Mouse (Mus musculus) forebrain, embryonic 12.5 days (tissue): Measurements from ENCODE around the gene Gm21987. TPM values are rescaled to one million over a fixed set of nuclear protein-coding genes. Genes with fewer than 3 reads are reported as not detected.

Experiments used
- ATAC-seq: fragments of 200-750 bp; cut with Nextera tagmentation; 2 replicates; pipeline ENCODE4 v1.8.0; 2017; ENCODE audit warnings: moderate TSS enrichment; ENCODE audit not compliant: low FRiP score
- H3K27ac ChIP-seq: fragments of 300-500 bp; sonication (generic); 2 replicates; pipeline ENCODE4 v1.5.1; 2016; ENCODE audit warnings: mild to moderate bottlenecking
- H3K27me3 ChIP-seq: fragments of 300-500 bp; sonication (generic); 2 replicates; pipeline ENCODE4 v1.6.1; 2016; ENCODE audit warnings: mild to moderate bottlenecking
- H3K36me3 ChIP-seq: fragments of 300-500 bp; sonication (generic); replicated peaks from 2 replicates; pipeline ENCODE4 v1.6.1; 2016; ENCODE audit warnings: mild to moderate bottlenecking
- H3K4me1 ChIP-seq: fragments of 300-500 bp; sonication (generic); 2 replicates; pipeline ENCODE4 v1.6.1; 2016
- H3K4me2 ChIP-seq: fragments of 300-500 bp; sonication (generic); 2 replicates; pipeline ENCODE4 v1.6.1; 2016; ENCODE audit warnings: mild to moderate bottlenecking, moderate library complexity
- H3K4me3 ChIP-seq: fragments of 300-500 bp; sonication (generic); replicated peaks from 2 replicates; pipeline ENCODE4 v1.5.1; 2016; ENCODE audit warnings: mild to moderate bottlenecking
- H3K9ac ChIP-seq: fragments of 300-500 bp; sonication (generic); 2 replicates; pipeline ENCODE4 v1.6.1; 2016; ENCODE audit warnings: mild to moderate bottlenecking
- H3K9me3 ChIP-seq: fragments of 300-500 bp; sonication (generic); 2 replicates; pipeline ENCODE4 v1.6.1; 2016
- WGBS: fragments of 180-500 bp; shearing (Covaris S2); methylation state at CpG from one replicate; pipeline ENCODE4 v1.1.7; 2016; 5-methylcytosine and 5-hydroxymethylcytosine counted together
- polyA plus RNA-seq: library from polyadenylated mRNA; unstranded; fragments of >200 nt; fragmentation: Nextera tagmentation; extraction: Ambion mirVana; gene quantifications from 2 replicates; pipeline ENCODE4 v1.2.1, GENCODE M21; 2016

Gene Gm21987
- polyA plus RNA-seq, 1 experiment from 2014 or later = not detected

DNA sequence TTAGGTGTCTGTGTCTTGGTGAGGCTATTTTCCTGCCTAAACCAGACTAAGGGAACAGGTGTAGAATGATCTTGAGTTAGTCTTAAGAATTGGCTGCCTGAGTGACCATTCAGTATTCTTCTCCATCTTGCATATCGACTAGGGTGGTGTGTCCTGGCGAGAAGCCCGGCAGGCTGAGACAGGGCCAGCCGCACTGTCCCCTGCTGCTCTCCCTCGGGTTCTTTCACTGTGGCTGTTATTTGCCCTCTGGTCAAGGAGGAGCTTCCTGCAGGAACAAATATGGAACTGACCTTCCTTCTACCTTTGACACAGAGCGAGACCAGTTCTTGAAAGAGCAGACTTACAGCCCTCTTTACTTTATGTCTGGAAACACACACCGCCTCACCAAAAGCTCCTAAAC is 5.2 kb downstream of the Gm21987 start:
- no peak overlapping the region for H3K27ac ChIP-seq
- H3K9ac ChIP-seq = no peak overlapping the region
- H3K9me3 ChIP-seq = no peaks in the 10 kb centered on the region
- H3K4me3 ChIP-seq = no peak overlapping the region
- no peak for ATAC-seq
- H3K4me2 ChIP-seq = no peak overlapping the region
- 85% methylated on average over 7 of the region's 7 CpGs for WGBS
- H3K4me1 ChIP-seq = peaks cover 10% of the 10 kb centered on the region
- peaks cover 38% of the 10 kb centered on the region for H3K36me3 ChIP-seq
- H3K27me3 ChIP-seq = no peaks in the 10 kb centered on the region

- Histone ChIP-seq H3K4me3 (no peak overlapping the region), H3K27me3 (no peaks in the 10 kb centered on the region), H3K4me2 (no peak overlapping the region), H3K36me3 (peaks cover 38% of the 10 kb centered on the region), H3K4me1 (peaks cover 6% of the 10 kb centered on the region), H3K9ac (no peak overlapping the region), H3K27ac (no peak overlapping the region), H3K9me3 (no peaks in the 10 kb centered on the region)
- ATAC-seq = no peak
These were observed 6.0 kb downstream of the Gm21987 start for GRCm38 (mm10) chr16:38352851-38353250.

DNA sequence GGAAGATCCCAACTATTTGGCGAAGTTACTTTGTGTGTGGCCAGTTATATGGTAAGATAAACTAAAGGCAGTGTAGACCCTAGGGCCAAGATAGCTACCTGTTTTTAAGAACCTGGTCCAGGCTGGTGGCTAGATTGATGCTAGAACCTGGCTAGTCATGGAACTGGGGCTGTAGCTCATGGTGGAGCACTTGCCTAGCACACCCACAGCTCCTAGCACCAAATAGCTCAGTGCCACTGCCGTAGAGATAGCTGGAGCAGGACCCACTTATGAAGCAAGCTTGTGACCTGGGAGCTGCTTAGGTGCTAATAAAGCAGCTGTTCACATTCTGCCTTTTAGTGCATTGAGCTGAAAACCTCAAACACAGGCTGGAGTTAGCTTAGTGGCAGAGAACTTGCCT is 6.8 kb downstream of the Gm21987 start:
- H3K27me3 ChIP-seq = no peaks in the 10 kb centered on the region
- 98% methylated on average over 2 of the region's 2 CpGs for WGBS
- no peak for ATAC-seq
- H3K36me3 ChIP-seq = peaks cover 41% of the 10 kb centered on the region
- H3K4me3 ChIP-seq = no peak overlapping the region
- H3K27ac ChIP-seq = no peak overlapping the region
- H3K9ac ChIP-seq = no peak overlapping the region
- H3K4me1 ChIP-seq = no peaks in the 10 kb centered on the region
- H3K9me3 ChIP-seq = no peaks in the 10 kb centered on the region
- no peak overlapping the region for H3K4me2 ChIP-seq

GRCm38 (mm10) chr16:38354185-38354913 is 7.5 kb downstream of the Gm21987 start:
- no peak for ATAC-seq
- Histone ChIP-seq H3K4me2 (no peak overlapping the region), H3K27ac (no peak overlapping the region), H3K27me3 (no peaks in the 10 kb centered on the region), H3K36me3 (peaks cover 35% of the 10 kb centered on the region), H3K4me1 (no peaks in the 10 kb centered on the region), H3K9me3 (no peaks in the 10 kb centered on the region), H3K9ac (no peak overlapping the region), H3K4me3 (no peak overlapping the region)
- 87% methylated on average over 5 of the region's 5 CpGs for WGBS

DNA sequence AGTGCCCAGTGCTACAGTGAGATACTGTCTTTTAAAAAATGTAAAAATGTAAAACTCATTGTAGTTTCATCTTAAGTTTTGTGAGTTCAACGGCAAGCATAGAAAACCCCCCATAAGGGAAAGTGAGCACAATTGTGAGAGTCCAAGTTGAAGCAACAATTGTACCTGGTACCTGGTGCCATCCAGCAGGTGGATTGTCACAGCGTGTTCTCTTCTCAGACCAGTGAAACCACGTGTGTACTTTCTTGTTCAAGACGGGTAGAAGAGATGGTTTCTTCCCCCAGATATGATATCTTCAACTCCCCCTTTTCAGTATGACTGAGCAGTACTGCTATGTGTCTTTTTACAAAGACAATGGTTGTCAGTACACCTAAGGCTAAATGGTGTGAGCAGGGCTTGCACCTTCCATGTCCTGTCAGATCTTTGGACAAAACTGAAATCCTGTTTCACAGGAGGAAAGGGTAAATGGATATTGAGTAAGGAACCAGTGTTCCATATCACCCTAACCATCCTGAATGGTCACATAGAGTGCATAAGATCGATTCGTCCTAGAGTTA is 11.5 kb downstream of the Gm21987 start:
- H3K27me3 ChIP-seq = no peaks in the 10 kb centered on the region
- H3K4me1 ChIP-seq = peaks cover 4% of the 10 kb centered on the region; the same call in 1 of the 2 replicates
- H3K4me2 ChIP-seq = no peak overlapping the region
- H3K36me3 ChIP-seq = 0 out of 2 replicates have a peak, but pooled peaks cover 7% of the 10 kb centered on the region
- H3K9me3 ChIP-seq = no peaks in the 10 kb centered on the region
- H3K4me3 ChIP-seq = no peak overlapping the region
- 91% methylated on average over 6 of the region's 6 CpGs for WGBS
- no peak overlapping the region for H3K9ac ChIP-seq
- H3K27ac ChIP-seq = no peak overlapping the region
- ATAC-seq = no peak

GRCm38 (mm10) chr16:38359241-38359640 is 12.4 kb downstream of the Gm21987 start:
- no peak for ATAC-seq
- Histone ChIP-seq H3K27me3 (no peaks in the 10 kb centered on the region), H3K4me3 (no peak overlapping the region), H3K27ac (no peak overlapping the region), H3K4me1 (peaks cover 4% of the 10 kb centered on the region; the same call in 1 of the 2 replicates), H3K9ac (no peak overlapping the region), H3K4me2 (no peak overlapping the region), H3K9me3 (no peaks in the 10 kb centered on the region), H3K36me3 (0 out of 2 replicates have a peak, but pooled peaks cover 7% of the 10 kb centered on the region)
- 94% methylated on average over 2 of the region's 2 CpGs for WGBS

DNA sequence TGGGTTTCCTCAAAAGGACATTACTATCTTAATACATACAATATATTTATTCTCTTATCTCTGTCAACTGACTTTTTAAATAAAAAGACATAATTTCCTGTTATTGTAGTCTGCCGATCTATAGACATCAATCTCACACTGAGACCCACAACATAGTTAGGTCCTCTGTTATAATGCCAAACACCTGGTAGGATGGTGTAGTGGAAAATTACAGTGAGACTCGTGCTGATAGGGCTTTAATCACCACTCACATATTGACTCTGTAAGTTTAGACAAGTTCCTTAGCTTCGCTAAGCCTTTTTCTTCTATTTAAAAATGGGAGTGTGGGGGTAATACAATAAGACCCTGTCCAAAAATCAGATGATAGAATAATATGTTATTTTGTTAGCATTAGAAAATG is 13.0 kb downstream of the Gm21987 start:
- no peak overlapping the region for H3K27ac ChIP-seq
- H3K9ac ChIP-seq = no peak overlapping the region
- H3K4me3 ChIP-seq = no peak overlapping the region
- peaks cover 4% of the 10 kb centered on the region; the same call in 1 of the 2 replicates for H3K4me1 ChIP-seq
- ATAC-seq = no peak
- 81% methylated on average over 3 of the region's 3 CpGs for WGBS
- no peaks in the 10 kb centered on the region for H3K9me3 ChIP-seq
- 0 out of 2 replicates have a peak, but pooled peaks cover 7% of the 10 kb centered on the region for H3K36me3 ChIP-seq
- H3K27me3 ChIP-seq = no peaks in the 10 kb centered on the region
- H3K4me2 ChIP-seq = no peak overlapping the region

GRCm38 (mm10) chr16:38360317-38360716 is 13.5 kb downstream of the Gm21987 start:
- Histone ChIP-seq H3K4me1 (peaks cover 4% of the 10 kb centered on the region; the same call in 1 of the 2 replicates), H3K27ac (no peak overlapping the region), H3K27me3 (no peaks in the 10 kb centered on the region), H3K4me2 (no peak overlapping the region), H3K9ac (no peak overlapping the region), H3K36me3 (0 out of 2 replicates have a peak, but pooled peaks cover 7% of the 10 kb centered on the region), H3K4me3 (no peak overlapping the region), H3K9me3 (no peaks in the 10 kb centered on the region)
- ATAC-seq = no peak
- 33% methylated on average over 2 of the region's 2 CpGs for WGBS

DNA sequence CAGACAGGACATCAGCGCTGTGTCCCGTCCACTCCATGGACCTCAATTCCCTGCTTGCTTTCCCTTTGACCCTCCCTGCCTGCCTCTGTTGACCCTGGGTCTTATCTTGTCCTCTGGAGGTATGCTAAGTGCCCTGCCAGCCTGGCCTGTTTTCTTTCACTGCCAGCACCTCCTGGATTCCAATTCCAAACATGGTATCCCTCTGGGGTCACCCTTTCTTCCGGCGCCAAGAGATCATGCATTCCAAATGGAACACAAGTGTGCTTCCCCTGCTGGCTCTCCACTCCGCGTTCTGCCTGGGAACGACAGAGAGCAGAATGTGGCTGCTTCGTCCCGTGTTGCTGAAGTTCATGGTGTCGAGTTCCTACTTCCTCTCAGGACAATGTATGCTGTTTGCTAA is 15.1 kb downstream of the Gm21987 start, which contains the start of gene Popdc2:
TSS of gene Popdc2 (plus strand) at position 277 of the 400 bp plus-strand sequence.
- no peak within 1 kb of the TSS for H3K4me2 ChIP-seq
- WGBS = 78% methylated on average over 10 of the region's 10 CpGs
- no peaks in the 10 kb centered on the region for H3K27me3 ChIP-seq
- H3K36me3 ChIP-seq = 0 out of 2 replicates have a peak, but pooled peaks cover 3% of the 10 kb centered on the region
- H3K9me3 ChIP-seq = no peaks in the 10 kb centered on the region
- H3K9ac ChIP-seq = no peak within 1 kb of the TSS
- no peak for ATAC-seq
- no peak within 1 kb of the TSS for H3K4me3 ChIP-seq
- H3K4me1 ChIP-seq = peaks cover 4% of the 10 kb centered on the region; the same call in 1 of the 2 replicates
- H3K27ac ChIP-seq = no peak within 1 kb of the TSS

DNA sequence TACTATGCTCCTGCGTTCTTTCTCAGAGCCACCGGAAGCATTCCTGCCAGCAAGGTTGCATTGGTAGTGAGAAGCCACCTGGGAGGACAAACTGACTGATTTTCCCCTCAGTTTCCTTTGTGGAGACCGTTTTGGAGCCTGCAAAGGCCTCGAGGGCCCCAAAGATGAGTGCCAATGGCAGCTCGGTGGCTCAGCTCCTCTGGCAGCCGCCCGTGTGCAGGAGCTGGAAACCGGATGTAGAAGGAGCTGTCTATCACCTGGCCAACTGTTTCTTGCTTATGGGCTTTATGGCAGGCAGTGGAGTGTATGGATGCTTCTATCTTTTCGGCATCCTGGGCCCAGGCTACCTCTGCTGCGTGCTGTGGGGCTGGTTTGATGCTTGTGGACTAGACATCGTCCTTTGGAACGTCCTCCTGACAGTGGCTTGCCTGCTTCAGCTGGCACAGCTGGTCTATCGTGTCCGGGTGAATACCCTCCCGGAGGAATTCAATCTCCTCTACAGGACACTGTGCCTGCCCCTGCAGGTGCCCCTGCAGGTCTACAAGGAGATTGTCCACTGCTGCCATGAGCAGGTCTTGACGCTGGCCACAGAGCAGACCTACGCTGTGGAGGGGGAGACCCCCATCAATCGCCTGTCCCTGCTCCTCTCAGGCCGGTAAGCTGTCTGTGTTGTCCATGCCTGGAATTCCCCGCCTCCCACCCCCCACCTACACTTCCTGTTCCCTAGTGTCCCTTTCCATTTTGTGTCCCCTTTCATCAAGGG is 15.8 kb downstream of the Gm21987 start:
- no peak for ATAC-seq
- peaks cover 4% of the 10 kb centered on the region; the same call in 1 of the 2 replicates for H3K4me1 ChIP-seq
- H3K4me3 ChIP-seq = no peak overlapping the region
- 83% methylated on average over 20 of the region's 20 CpGs for WGBS
- H3K36me3 ChIP-seq = 0 out of 2 replicates have a peak, but pooled peaks cover 3% of the 10 kb centered on the region
- H3K27ac ChIP-seq = no peak overlapping the region
- H3K9me3 ChIP-seq = no peaks in the 10 kb centered on the region
- no peaks in the 10 kb centered on the region for H3K27me3 ChIP-seq
- H3K9ac ChIP-seq = no peak overlapping the region
- no peak overlapping the region for H3K4me2 ChIP-seq

GRCm38 (mm10) chr16:38363256-38363595 is 16.4 kb downstream of the Gm21987 start:
- Histone ChIP-seq H3K9me3 (no peaks in the 10 kb centered on the region), H3K27me3 (no peaks in the 10 kb centered on the region), H3K9ac (no peak overlapping the region), H3K27ac (no peak overlapping the region), H3K36me3 (no peaks in the 10 kb centered on the region), H3K4me2 (no peak overlapping the region), H3K4me1 (peaks cover 4% of the 10 kb centered on the region; the same call in 1 of the 2 replicates), H3K4me3 (no peak overlapping the region)
- 90% methylated on average over 3 of the region's 3 CpGs for WGBS
- ATAC-seq = no peak

- WGBS = 87% methylated on average over 7 of the region's 7 CpGs
- H3K9me3 ChIP-seq = no peaks in the 10 kb centered on the region
- no peak for ATAC-seq
- no peak overlapping the region for H3K4me2 ChIP-seq
- peaks cover 4% of the 10 kb centered on the region; the same call in 1 of the 2 replicates for H3K4me1 ChIP-seq
- no peaks in the 10 kb centered on the region for H3K36me3 ChIP-seq
- no peak overlapping the region for H3K4me3 ChIP-seq
- no peak overlapping the region for H3K9ac ChIP-seq
- no peaks in the 10 kb centered on the region for H3K27me3 ChIP-seq
- no peak overlapping the region for H3K27ac ChIP-seq
These were observed 16.8 kb downstream of the Gm21987 start for GRCm38 (mm10) chr16:38363657-38364056.
